Mouse (Mus musculus): ENCODE results near the gene Pon1. TPM values are rescaled to one million over a fixed set of nuclear protein-coding genes. Genes with fewer than 3 reads are reported as not detected.

Gene Pon1
- polyA plus RNA-seq (2011; ENCODE audit: insufficient read depth, insufficient read length, low read depth, missing spikeins), result not detected in 2 replicates

GRCm38 (mm10) chr6:5193693-5194092, at the start of gene Pon1:
TSS of gene Pon1 (minus strand) at chr6:5193946.
- TF ChIP-seq CTCF (IDR thresholded peaks at IDR 0.05; ENCODE audit: low read depth, low read length) (no peak), POLR2A (IDR thresholded peaks at IDR 0.05; ENCODE audit: insufficient read depth, low read length) (no peak), EP300 (IDR thresholded peaks at IDR 0.05; ENCODE audit: insufficient read depth, low read depth, low read length) (no peak)
- Histone ChIP-seq H3K4me3 (ENCODE audit: low read depth, low read length) (no peak within 1 kb of the TSS), H3K27me3 (ENCODE audit: control insufficient read depth, insufficient read depth, low read length, poor library complexity, severe bottlenecking) (no peaks in the 10 kb centered on the region), H3K4me1 (ENCODE audit: control insufficient read depth, insufficient read depth, low read length) (no peaks in the 10 kb centered on the region), H3K9ac (ENCODE audit: low read depth, poor library complexity, severe bottlenecking) (no peak within 1 kb of the TSS), H3K27ac (ENCODE audit: insufficient read depth, low read length) (no peak within 1 kb of the TSS), H3K36me3 (ENCODE audit: control insufficient read depth, insufficient read depth, low read length, poor library complexity, severe bottlenecking) (no peaks in the 10 kb centered on the region), H3K9me3 (replicated peaks; ENCODE audit: control insufficient read depth, insufficient read depth, low read length, poor library complexity, severe bottlenecking) (no peaks in the 10 kb centered on the region)

- TF ChIP-seq CTCF (IDR thresholded peaks at IDR 0.05; ENCODE audit: low read depth, low read length), result no peak
- TF ChIP-seq POLR2A (IDR thresholded peaks at IDR 0.05; ENCODE audit: insufficient read depth, low read length), result no peak
- TF ChIP-seq EP300 (IDR thresholded peaks at IDR 0.05; ENCODE audit: insufficient read depth, low read depth, low read length), result no peak
- Histone ChIP-seq H3K9me3 (replicated peaks; ENCODE audit: control insufficient read depth, insufficient read depth, low read length, poor library complexity, severe bottlenecking) (no peaks in the 10 kb centered on the region), H3K27ac (ENCODE audit: insufficient read depth, low read length) (no peak overlapping the region), H3K4me1 (ENCODE audit: control insufficient read depth, insufficient read depth, low read length) (no peaks in the 10 kb centered on the region), H3K27me3 (ENCODE audit: control insufficient read depth, insufficient read depth, low read length, poor library complexity, severe bottlenecking) (no peaks in the 10 kb centered on the region), H3K36me3 (ENCODE audit: control insufficient read depth, insufficient read depth, low read length, poor library complexity, severe bottlenecking) (no peaks in the 10 kb centered on the region), H3K4me3 (ENCODE audit: low read depth, low read length) (no peak overlapping the region), H3K9ac (ENCODE audit: low read depth, poor library complexity, severe bottlenecking) (no peak overlapping the region)
Measured at GRCm38 (mm10) chr6:5238799-5239198, 45.1 kb upstream of the Pon1 start.

GRCm38 (mm10) chr6:5237510-5237909, 43.8 kb upstream of the Pon1 start:
- no peak for TF ChIP-seq EP300 (IDR thresholded peaks at IDR 0.05; ENCODE audit: insufficient read depth, low read depth, low read length)
- TF ChIP-seq CTCF (IDR thresholded peaks at IDR 0.05; ENCODE audit: low read depth, low read length), result no peak
- TF ChIP-seq POLR2A (IDR thresholded peaks at IDR 0.05; ENCODE audit: insufficient read depth, low read length), result no peak
- Histone ChIP-seq H3K27me3 (ENCODE audit: control insufficient read depth, insufficient read depth, low read length, poor library complexity, severe bottlenecking) (no peaks in the 10 kb centered on the region), H3K4me3 (ENCODE audit: low read depth, low read length) (no peak overlapping the region), H3K9me3 (replicated peaks; ENCODE audit: control insufficient read depth, insufficient read depth, low read length, poor library complexity, severe bottlenecking) (no peaks in the 10 kb centered on the region), H3K9ac (ENCODE audit: low read depth, poor library complexity, severe bottlenecking) (no peak overlapping the region), H3K4me1 (ENCODE audit: control insufficient read depth, insufficient read depth, low read length) (no peaks in the 10 kb centered on the region), H3K36me3 (ENCODE audit: control insufficient read depth, insufficient read depth, low read length, poor library complexity, severe bottlenecking) (no peaks in the 10 kb centered on the region), H3K27ac (ENCODE audit: insufficient read depth, low read length) (no peak overlapping the region)

GRCm38 (mm10) chr6:5236843-5237371, 43.2 kb upstream of the Pon1 start:
- Histone ChIP-seq H3K9ac (ENCODE audit: low read depth, poor library complexity, severe bottlenecking) (no peak overlapping the region), H3K36me3 (ENCODE audit: control insufficient read depth, insufficient read depth, low read length, poor library complexity, severe bottlenecking) (no peaks in the 10 kb centered on the region), H3K4me1 (ENCODE audit: control insufficient read depth, insufficient read depth, low read length) (no peaks in the 10 kb centered on the region), H3K4me3 (ENCODE audit: low read depth, low read length) (no peak overlapping the region), H3K27ac (ENCODE audit: insufficient read depth, low read length) (no peak overlapping the region), H3K9me3 (replicated peaks; ENCODE audit: control insufficient read depth, insufficient read depth, low read length, poor library complexity, severe bottlenecking) (no peaks in the 10 kb centered on the region), H3K27me3 (ENCODE audit: control insufficient read depth, insufficient read depth, low read length, poor library complexity, severe bottlenecking) (no peaks in the 10 kb centered on the region)
- TF ChIP-seq EP300 (IDR thresholded peaks at IDR 0.05; ENCODE audit: insufficient read depth, low read depth, low read length), result no peak
- no peak for TF ChIP-seq CTCF (IDR thresholded peaks at IDR 0.05; ENCODE audit: low read depth, low read length)
- no peak for TF ChIP-seq POLR2A (IDR thresholded peaks at IDR 0.05; ENCODE audit: insufficient read depth, low read length)

GRCm38 (mm10) chr6:5234563-5234962, 40.8 kb upstream of the Pon1 start:
- no peak overlapping the region for H3K4me3 ChIP-seq (ENCODE audit: low read depth, low read length)
- no peaks in the 10 kb centered on the region for H3K36me3 ChIP-seq (ENCODE audit: control insufficient read depth, insufficient read depth, low read length, poor library complexity, severe bottlenecking)
- no peaks in the 10 kb centered on the region for H3K27me3 ChIP-seq (ENCODE audit: control insufficient read depth, insufficient read depth, low read length, poor library complexity, severe bottlenecking)
- H3K27ac ChIP-seq (ENCODE audit: insufficient read depth, low read length), result no peak overlapping the region
- no peak overlapping the region for H3K9ac ChIP-seq (ENCODE audit: low read depth, poor library complexity, severe bottlenecking)
- TF ChIP-seq EP300 (IDR thresholded peaks at IDR 0.05; ENCODE audit: insufficient read depth, low read depth, low read length) (no peak), CTCF (IDR thresholded peaks at IDR 0.05; ENCODE audit: low read depth, low read length) (no peak), POLR2A (IDR thresholded peaks at IDR 0.05; ENCODE audit: insufficient read depth, low read length) (no peak)
- H3K9me3 ChIP-seq (replicated peaks; ENCODE audit: control insufficient read depth, insufficient read depth, low read length, poor library complexity, severe bottlenecking), result no peaks in the 10 kb centered on the region
- no peaks in the 10 kb centered on the region for H3K4me1 ChIP-seq (ENCODE audit: control insufficient read depth, insufficient read depth, low read length)

- no peaks in the 10 kb centered on the region for H3K27me3 ChIP-seq (ENCODE audit: control insufficient read depth, insufficient read depth, low read length, poor library complexity, severe bottlenecking)
- H3K27ac ChIP-seq (ENCODE audit: insufficient read depth, low read length), result no peak overlapping the region
- H3K4me1 ChIP-seq (ENCODE audit: control insufficient read depth, insufficient read depth, low read length), result no peaks in the 10 kb centered on the region
- no peaks in the 10 kb centered on the region for H3K9me3 ChIP-seq (replicated peaks; ENCODE audit: control insufficient read depth, insufficient read depth, low read length, poor library complexity, severe bottlenecking)
- no peaks in the 10 kb centered on the region for H3K36me3 ChIP-seq (ENCODE audit: control insufficient read depth, insufficient read depth, low read length, poor library complexity, severe bottlenecking)
- TF ChIP-seq POLR2A (IDR thresholded peaks at IDR 0.05; ENCODE audit: insufficient read depth, low read length) (no peak), EP300 (IDR thresholded peaks at IDR 0.05; ENCODE audit: insufficient read depth, low read depth, low read length) (no peak), CTCF (IDR thresholded peaks at IDR 0.05; ENCODE audit: low read depth, low read length) (no peak)
- H3K4me3 ChIP-seq (ENCODE audit: low read depth, low read length), result no peak overlapping the region
- H3K9ac ChIP-seq (ENCODE audit: low read depth, poor library complexity, severe bottlenecking), result no peak overlapping the region
Measured at GRCm38 (mm10) chr6:5233812-5234211, 40.1 kb upstream of the Pon1 start.
